Mouse (Mus musculus): ENCODE data around the gene Nbea. TPM values are rescaled to one million over a fixed set of nuclear protein-coding genes. Genes with fewer than 3 reads are reported as not detected.

Nbea gene
- total RNA-seq, 2 experiments from 2014 or later: 194 to 214 TPM

DNA sequence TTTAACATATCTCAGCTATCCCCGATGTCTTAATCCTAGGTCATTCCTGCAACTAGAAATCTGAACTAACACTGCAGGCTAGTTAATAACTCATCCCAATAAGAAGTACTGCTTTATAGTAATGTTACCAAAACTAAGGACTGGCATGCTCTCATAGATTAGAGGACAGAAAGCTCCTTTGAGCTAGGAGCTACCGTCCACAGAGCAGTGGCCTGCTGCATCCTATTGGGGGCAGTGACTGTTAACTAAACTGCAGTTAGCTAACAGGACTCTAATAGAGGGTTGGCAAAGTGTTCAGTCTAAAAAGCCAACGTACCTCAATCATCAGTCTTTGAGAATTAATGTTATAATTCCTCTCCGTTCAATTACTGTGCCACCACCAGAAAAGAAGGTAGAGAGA is 348.3 kb downstream of the Nbea start:
- DNase-seq (ENCODE audit: low spot score in 2 of 2): no peak

- DNase-seq (ENCODE audit: low spot score in 2 of 2): no peak
Observed at GRCm38 (mm10) chr3:55830226-55830625, 353.3 kb downstream of the Nbea start.

GRCm38 (mm10) chr3:55828481-55829256 is 354.8 kb downstream of the Nbea start:
- no peak for DNase-seq (ENCODE audit: low spot score in 2 of 2)

GRCm38 (mm10) chr3:55824864-55825263 is 358.6 kb downstream of the Nbea start:
- DNase-seq (ENCODE audit: low spot score in 2 of 2): no peak

DNA sequence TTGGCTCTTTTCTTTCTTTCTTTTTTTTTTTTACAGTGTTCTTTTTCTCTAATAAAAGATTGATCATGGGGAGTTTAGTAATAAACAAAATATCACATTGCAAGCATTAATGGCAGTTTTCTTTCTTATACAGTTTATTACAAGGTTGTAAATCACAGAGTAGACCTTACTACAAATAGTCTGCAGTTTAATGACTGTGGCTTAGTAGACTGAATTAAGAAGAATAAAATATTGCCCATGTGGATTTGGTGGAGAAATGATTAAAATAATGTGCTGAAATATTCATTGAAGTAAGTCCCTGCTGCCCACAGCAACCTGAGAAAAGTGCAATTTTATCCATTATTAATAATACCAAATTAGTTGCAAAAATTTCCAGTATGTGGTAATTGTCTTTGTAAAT is 363.9 kb downstream of the Nbea start:
- no peak for DNase-seq (ENCODE audit: low spot score in 2 of 2)

- DNase-seq (ENCODE audit: low spot score in 2 of 2): no peak
Observed at GRCm38 (mm10) chr3:55818082-55818481, 365.4 kb downstream of the Nbea start.

- DNase-seq (ENCODE audit: low spot score in 2 of 2): no peak
Observed at GRCm38 (mm10) chr3:55816638-55817375, 366.7 kb downstream of the Nbea start.

GRCm38 (mm10) chr3:55816096-55816495 is 367.4 kb downstream of the Nbea start:
- no peak for DNase-seq (ENCODE audit: low spot score in 2 of 2)

DNA sequence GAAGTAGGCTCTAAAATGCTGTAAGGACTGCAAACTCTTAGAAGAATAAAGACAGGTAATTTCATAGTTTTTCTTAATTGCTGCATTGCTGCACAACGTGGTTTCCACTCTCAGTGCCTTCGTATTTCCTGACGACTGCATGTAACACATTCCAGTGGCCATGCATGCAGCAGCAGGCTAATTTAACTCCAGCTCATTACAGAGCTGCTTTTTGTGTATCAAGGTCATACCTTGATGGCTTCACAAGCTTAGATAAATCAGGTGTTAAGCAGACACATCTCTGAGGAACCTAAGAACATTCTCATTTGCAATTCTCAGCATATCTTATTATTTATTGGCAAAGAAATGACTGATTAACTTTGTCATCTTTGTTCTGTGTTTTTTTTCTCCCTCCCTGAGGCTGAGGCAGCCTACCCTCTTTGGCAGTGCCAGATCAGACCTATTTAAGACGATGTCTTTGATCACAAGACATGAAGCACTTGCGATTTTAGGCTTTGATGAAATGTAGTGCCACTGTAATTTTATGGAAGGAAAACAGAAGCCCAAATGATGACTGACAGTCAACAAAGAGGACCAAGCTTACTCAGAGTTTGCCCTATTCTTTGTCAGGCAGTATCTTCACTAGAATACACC is 368.4 kb downstream of the Nbea start:
- no peak for DNase-seq (ENCODE audit: low spot score in 2 of 2)

- DNase-seq (ENCODE audit: low spot score in 2 of 2): no peak
Observed at GRCm38 (mm10) chr3:55794768-55795167, 388.7 kb downstream of the Nbea start.

DNA sequence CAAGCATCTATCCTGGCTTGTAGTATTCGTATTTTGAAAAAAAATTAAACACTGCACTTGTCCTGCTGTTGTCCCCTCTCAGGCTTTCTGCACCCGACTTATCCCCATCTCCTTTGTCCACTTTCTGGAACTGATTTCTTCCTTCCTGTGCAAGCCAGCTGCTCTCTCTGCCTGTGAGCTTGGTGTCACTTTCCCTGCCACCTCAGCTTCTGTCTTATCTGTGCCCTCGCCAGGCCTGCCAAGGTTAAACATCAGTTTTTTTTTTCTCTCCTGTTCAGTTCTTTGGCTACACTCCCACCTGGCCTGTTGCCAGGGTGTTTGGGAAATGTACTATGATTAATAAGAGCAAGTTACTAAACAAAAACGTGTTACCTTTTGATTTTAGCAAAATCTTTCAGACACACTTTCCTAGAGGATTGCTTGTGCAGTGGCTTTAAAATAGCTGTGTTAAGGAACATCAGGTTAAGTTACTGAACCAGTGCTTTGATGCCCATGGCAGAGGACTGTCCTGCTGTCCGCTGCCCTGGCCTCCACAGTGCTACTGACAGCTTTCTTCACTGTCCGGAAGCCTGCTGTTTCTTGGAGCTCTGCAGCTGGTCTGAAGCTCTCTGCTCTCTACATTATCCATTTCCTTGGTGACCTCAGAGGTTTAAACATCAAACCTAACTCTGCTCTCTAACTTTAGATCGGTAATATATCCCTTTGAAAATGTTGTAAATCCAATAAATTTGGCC is 389.5 kb downstream of the Nbea start:
- no peak for DNase-seq (ENCODE audit: low spot score in 2 of 2)

DNA sequence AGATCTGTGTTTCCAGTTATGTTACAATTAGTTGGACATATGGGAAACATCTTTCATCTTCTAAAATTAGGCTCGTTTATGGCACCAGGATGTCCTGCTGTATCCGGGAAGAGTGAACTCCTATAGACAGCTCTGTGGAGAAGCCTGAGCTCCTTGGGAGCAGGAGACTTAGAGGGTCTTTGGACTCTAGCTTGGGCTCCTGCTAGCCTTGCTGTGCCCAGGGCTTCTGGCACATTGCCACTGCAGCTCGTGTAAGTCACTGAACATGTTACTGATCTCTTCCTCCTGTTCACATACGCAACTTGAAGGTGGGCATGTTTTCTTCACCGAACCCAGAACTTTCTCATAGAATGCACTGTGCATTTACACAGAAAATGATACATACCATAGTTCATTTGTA is 391.2 kb downstream of the Nbea start:
- no peak for DNase-seq (ENCODE audit: low spot score in 2 of 2)

- DNase-seq (ENCODE audit: low spot score in 2 of 2): no peak
Observed at GRCm38 (mm10) chr3:55790609-55791008, 392.9 kb downstream of the Nbea start.

GRCm38 (mm10) chr3:55789856-55790255 is 393.6 kb downstream of the Nbea start:
- no peak for DNase-seq (ENCODE audit: low spot score in 2 of 2)

- DNase-seq (ENCODE audit: low spot score in 2 of 2): no peak
Observed at GRCm38 (mm10) chr3:55788621-55789201, 394.8 kb downstream of the Nbea start.

DNA sequence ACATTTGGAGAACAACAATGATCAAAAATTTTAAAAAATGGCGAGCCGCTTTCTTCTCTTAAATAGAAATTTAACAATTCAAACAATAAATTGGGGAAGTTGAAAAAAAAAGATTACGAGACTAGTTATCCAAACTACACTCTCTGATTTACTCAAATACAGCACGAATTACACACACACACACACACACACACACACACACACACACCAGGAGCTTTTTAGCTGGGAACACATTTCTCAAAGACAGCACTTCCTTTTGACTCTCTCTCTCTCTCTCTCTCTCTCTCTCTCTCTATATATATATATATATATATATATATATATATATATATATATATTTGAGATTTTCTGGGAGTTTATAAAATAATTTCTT is 395.3 kb downstream of the Nbea start:
- DNase-seq (ENCODE audit: low spot score in 2 of 2): no peak

DNA sequence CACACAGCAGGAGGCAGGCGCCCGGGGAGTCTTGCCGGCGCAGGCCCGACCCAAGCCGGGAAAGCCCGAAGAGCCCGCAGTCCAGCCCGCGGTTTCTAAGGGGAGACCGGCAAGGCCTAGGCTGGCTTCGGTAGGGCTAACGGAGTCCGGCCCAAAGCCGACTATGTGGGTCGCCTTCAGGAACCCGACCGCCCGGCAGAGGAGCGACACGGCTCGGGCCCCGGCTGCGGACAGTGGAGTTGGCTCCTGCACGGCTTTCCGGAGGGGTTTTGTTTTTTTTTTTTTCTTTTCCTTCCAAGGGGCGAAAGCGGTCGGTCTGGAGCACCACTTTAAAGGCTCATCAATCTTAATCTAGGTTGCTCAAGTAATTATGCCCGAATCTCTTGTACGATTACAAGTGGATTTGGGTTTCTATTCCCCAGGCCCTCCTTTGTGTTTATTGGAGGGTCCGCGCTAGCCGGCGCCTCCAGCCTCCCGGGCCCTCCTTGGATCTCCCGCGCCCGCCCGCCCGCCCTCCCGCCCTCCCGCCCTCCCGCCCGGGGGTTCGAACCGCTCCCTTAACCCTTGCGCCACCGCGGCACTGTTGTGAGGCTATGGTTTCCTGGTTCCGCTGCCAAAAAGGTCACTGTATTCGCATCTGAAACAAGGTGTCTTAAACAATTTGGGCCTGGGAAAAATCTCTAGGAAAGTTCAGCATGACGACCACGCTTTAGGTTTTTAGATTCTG is 395.9 kb downstream of the Nbea start:
- no peak for DNase-seq (ENCODE audit: low spot score in 2 of 2)

GRCm38 (mm10) chr3:55786835-55787486 is 396.5 kb downstream of the Nbea start:
- DNase-seq (ENCODE audit: low spot score in 2 of 2): no peak

DNA sequence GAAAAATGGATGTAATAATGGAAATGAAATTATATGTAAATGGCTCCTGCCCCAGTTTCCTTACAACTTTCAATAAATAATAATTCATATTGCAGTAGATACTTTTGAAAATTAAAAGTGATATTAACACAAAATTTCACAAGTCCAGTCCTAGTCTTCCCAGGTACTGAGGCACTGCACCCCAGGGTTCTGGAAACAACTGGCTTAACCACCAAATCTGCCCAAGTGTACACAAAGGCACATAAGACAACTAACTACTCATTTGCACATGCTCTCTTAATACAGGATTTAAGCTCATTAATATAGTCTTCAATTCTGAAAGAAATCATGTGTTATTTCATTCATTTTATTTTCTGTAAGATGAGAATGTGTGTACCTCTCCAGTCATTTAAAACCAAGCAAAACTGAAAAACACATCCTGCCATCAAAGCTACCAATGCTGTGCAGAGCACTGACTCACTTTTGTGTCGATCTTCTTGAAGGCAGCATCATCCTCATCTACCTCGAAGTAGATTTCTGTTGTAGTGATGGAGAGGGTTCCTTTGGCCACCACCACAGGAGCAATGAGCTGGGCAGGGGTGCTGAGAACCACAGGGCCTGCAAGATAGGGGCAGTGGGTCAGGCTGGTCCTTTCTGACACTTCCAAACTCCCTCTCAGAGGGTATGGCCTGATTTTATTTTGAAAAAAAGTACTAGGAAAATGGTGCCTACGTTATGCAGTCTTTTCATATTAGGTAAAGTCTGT is 397.3 kb downstream of the Nbea start:
- DNase-seq (ENCODE audit: low spot score in 2 of 2): no peak

All from layer of hippocampus, postnatal 14 days (tissue).